In the genomic region with DNA sequence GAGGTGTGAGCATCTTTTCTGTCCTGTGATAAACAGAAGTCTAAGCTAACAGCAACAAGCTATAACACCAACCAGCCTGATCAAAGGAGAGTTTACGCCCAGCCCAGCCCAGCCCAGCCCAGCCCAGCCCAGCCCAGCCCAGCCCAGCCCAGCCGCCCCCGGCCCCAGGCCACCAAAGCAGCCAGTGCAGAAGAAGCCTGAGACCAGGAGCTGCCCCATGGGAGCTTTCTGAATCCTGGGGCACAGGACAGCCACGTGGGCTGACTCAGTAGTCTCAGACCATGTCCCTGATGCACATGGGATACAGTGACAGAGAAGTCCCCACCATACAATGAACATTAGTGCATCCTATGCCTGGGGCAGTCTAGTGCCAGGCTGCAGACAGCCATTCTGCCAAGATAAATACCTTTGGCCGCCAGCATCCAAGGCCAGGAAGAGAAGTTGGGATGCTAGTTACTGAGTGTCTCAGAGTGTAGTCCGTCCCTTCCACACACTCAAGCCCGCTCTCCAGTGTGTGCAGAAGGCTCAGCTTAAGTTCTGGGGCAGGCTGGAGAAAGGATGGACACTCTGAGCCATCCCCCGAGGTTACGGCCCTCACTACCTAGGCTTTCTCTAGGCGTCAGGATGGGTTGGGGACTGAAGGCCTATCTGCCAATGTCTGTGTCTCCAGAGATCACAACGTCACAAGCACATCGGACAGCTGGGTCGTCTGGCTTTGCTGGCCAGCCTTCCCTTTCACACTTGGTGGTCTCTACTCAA, we compare ENCODE assay signal across 15 mouse cellular contexts. TPM values are rescaled to one million over a fixed set of nuclear protein-coding genes. Genes with fewer than 3 reads are reported as not detected.
DNase-seq lines count a peak whose midpoint lies in the region; ATAC-seq and TF ChIP-seq lines count a peak whose summit lies in the region.
"Had no signal": no experiment of that assay in that cellular context is flagged by ENCODE, and none has a peak within 500 bp of the region (broad histone marks: within the 10 kb centered on the region; RNA-seq: fewer than 3 reads in every experiment).

No protein-coding gene starts in this region.

- intact Hi-C loops in heart, postnatal 36 days (cut with DNase I): loop anchor here (5.0 kb wide), 1 partner anchor 99 kb away; no protein-coding TSS in a partner anchor

- DNase-seq in heart, adult 11 months: peak; percentile 87
- no peak for DNase-seq in heart, postnatal 36 days
- peak; percentile 55 for DNase-seq in forebrain, embryonic 11.5 days (ENCODE audit: low spot score)
- DNase-seq in hindbrain, postnatal 0 days (ENCODE audit: low spot score): peak; percentile 73
- DNase-seq in thymus, postnatal 36 days: no peak
- no peak for DNase-seq in c-Kit-positive CD71-positive TER-119-positive erythroid progenitor cells, embryonic 14.5 days (ENCODE audit: low spot score)
- DNase-seq in urinary bladder, postnatal 10 days (ENCODE audit: low spot score): no peak
- DNase-seq: adrenal gland, postnatal 25 days; lung, postnatal 36 days; thymus, adult 18-20 months had no signal

- peaks cover 4% of the 10 kb centered on the region for H3K4me1 ChIP-seq in forebrain, embryonic 11.5 days (replicated peaks; ENCODE audit: control insufficient read depth, insufficient read depth, low read length)
- peaks cover 5% of the 10 kb centered on the region; the same call in 1 of the 2 replicates for H3K4me1 ChIP-seq in hindbrain, postnatal 0 days (ENCODE audit: insufficient read depth, low read length)
- H3K4me1 ChIP-seq in neural tube, embryonic 15.5 days: peaks cover 13% of the 10 kb centered on the region
- H3K4me1 ChIP-seq: limb, embryonic 12.5 days had no signal

- no peak overlapping the region for H3K4me2 ChIP-seq in forebrain, embryonic 11.5 days (ENCODE audit: low read depth, low read length, severe bottlenecking)
- no peak overlapping the region for H3K4me2 ChIP-seq in hindbrain, postnatal 0 days (ENCODE audit: low read depth, low read length)
- H3K4me2 ChIP-seq in neural tube, embryonic 15.5 days: no peak overlapping the region
- H3K4me2 ChIP-seq: heart, embryonic 13.5 days; limb, embryonic 12.5 days had no signal

- no peak for TF ChIP-seq CTCF in hindbrain, postnatal 0 days (IDR thresholded peaks at IDR 0.05; ENCODE audit: low read depth)

- no peaks in the 10 kb centered on the region for H3K36me3 ChIP-seq in forebrain, embryonic 11.5 days (ENCODE audit: control insufficient read depth, insufficient read depth, low read length)
- no peaks in the 10 kb centered on the region for H3K36me3 ChIP-seq in hindbrain, postnatal 0 days (ENCODE audit: insufficient read depth, low read length)
- H3K36me3 ChIP-seq in neural tube, embryonic 15.5 days: no peaks in the 10 kb centered on the region
- H3K36me3 ChIP-seq: heart, embryonic 13.5 days; limb, embryonic 12.5 days had no signal

- no peaks in the 10 kb centered on the region for H3K27me3 ChIP-seq in forebrain, embryonic 11.5 days (ENCODE audit: control insufficient read depth, insufficient read depth, low read length)
- 0 out of 2 replicates have a peak, but pooled peaks cover 3% of the 10 kb centered on the region for H3K27me3 ChIP-seq in hindbrain, postnatal 0 days (ENCODE audit: insufficient read depth, low read length)
- 0 out of 2 replicates have a peak, but pooled peaks cover 3% of the 10 kb centered on the region for H3K27me3 ChIP-seq in neural tube, embryonic 15.5 days (replicated peaks)

- no peaks in the 10 kb centered on the region for H3K9me3 ChIP-seq in forebrain, embryonic 11.5 days (ENCODE audit: control insufficient read depth, low read length)
- H3K9me3 ChIP-seq in hindbrain, postnatal 0 days (ENCODE audit: low read length): no peaks in the 10 kb centered on the region
- H3K9me3 ChIP-seq in neural tube, embryonic 15.5 days (replicated peaks): no peaks in the 10 kb centered on the region
- H3K9me3 ChIP-seq: heart, embryonic 13.5 days; limb, embryonic 12.5 days had no signal

- 30% methylated on average over 13 of the region's 13 CpGs for whole genome bisulfite sequencing in forebrain, embryonic 11.5 days
- WGBS in hindbrain, postnatal 0 days: 35% methylated on average over 13 of the region's 13 CpGs
- 47% methylated on average over 13 of the region's 13 CpGs for WGBS in neural tube, embryonic 15.5 days

- H3K27ac ChIP-seq in forebrain, embryonic 11.5 days (ENCODE audit: low read depth, low read length): peak overlapping the region; percentile 71; the same call in 1 of the 2 replicates
- peak overlapping the region; percentile 72; the same call in 1 of the 2 replicates for H3K27ac ChIP-seq in hindbrain, postnatal 0 days
- H3K27ac ChIP-seq in neural tube, embryonic 15.5 days (replicated peaks): peak overlapping the region; percentile 64
- H3K27ac ChIP-seq: heart, embryonic 13.5 days; limb, embryonic 12.5 days had no signal

- H3K4me3 ChIP-seq in forebrain, embryonic 11.5 days (ENCODE audit: low read depth, low read length): no peak overlapping the region
- H3K4me3 ChIP-seq in hindbrain, postnatal 0 days (ENCODE audit: low read length): no peak overlapping the region
- no peak overlapping the region for H3K4me3 ChIP-seq in neural tube, embryonic 15.5 days (replicated peaks)
- H3K4me3 ChIP-seq: heart, embryonic 13.5 days; limb, embryonic 12.5 days had no signal

- H3K9ac ChIP-seq in forebrain, embryonic 11.5 days (ENCODE audit: low read length): no peak overlapping the region
- no peak overlapping the region for H3K9ac ChIP-seq in hindbrain, postnatal 0 days (replicated peaks; ENCODE audit: low read length)
- H3K9ac ChIP-seq in neural tube, embryonic 15.5 days (replicated peaks): no peak overlapping the region
- H3K9ac ChIP-seq: heart, embryonic 13.5 days; limb, embryonic 12.5 days had no signal

- ATAC-seq in forebrain, embryonic 11.5 days (replicated peaks; ENCODE audit: low FRiP score): peak; percentile 37
- peak; percentile 74 for ATAC-seq in hindbrain, postnatal 0 days
- ATAC-seq in neural tube, embryonic 15.5 days (ENCODE audit: low FRiP score): peak; percentile 46; the same call in 1 of the 2 replicates
- ATAC-seq: intestine, embryonic 16.5 days had no signal

RNA-seq across cellular contexts. Expression of gene Rftn1, which starts 45.6 kb away (rescaled TPM):
- total RNA-seq in heart, postnatal 36 days (2021): 10 to 100 TPM; 49.0 to 57.1 TPM
- polyA plus RNA-seq in forebrain, embryonic 11.5 days (2014; fragmentation: Nextera tagmentation; extraction: Ambion mirVana): 11.6 and 12.9 TPM in 2 replicates
- 39.5 and 44.4 TPM in 2 replicates for total RNA-seq in hindbrain, postnatal 0 days (2014; rRNA removed)
- 18.2 and 19.7 TPM in 2 replicates for polyA plus RNA-seq in hindbrain, postnatal 0 days (2015; fragmentation: Nextera tagmentation; extraction: Ambion mirVana)
- 17.9 and 20.2 TPM in 2 replicates for polyA plus RNA-seq in neural tube, embryonic 15.5 days (2015; fragmentation: Nextera tagmentation; extraction: Ambion mirVana)

RNA-seq across cellular contexts. Expression of gene Dazl, which starts 57.3 kb away (rescaled TPM):
- under 1 TPM in 1 of 2 experiments, not detected in 1; 0.42 TPM for total RNA-seq in heart, postnatal 36 days (2021)
- not detected in 2 replicates for polyA plus RNA-seq in forebrain, embryonic 11.5 days (2014; fragmentation: Nextera tagmentation; extraction: Ambion mirVana)
- 0.42 TPM in 1 of 2 replicates, not detected in the other for total RNA-seq in hindbrain, postnatal 0 days (2014; rRNA removed)
- 0.48 and 1.9 TPM in 2 replicates for polyA plus RNA-seq in hindbrain, postnatal 0 days (2015; fragmentation: Nextera tagmentation; extraction: Ambion mirVana)
- polyA plus RNA-seq in neural tube, embryonic 15.5 days (2015; fragmentation: Nextera tagmentation; extraction: Ambion mirVana): 0.52 TPM in 2 replicates
- total RNA-seq: common myeloid progenitor, adult 5-6 weeks had no signal
- polyA plus RNA-seq: limb, embryonic 12.5 days had no signal

Comparison
In these comparisons a context has a peak if more than half of its experiments do, and no peak if none do; other contexts are left out.
1. DNase-seq: peak in heart, adult 11 months (single experiment), forebrain, embryonic 11.5 days (single experiment) and hindbrain, postnatal 0 days (single experiment); none in heart, postnatal 36 days (0 of 2), thymus, postnatal 36 days (0 of 2), c-Kit-positive CD71-positive TER-119-positive erythroid progenitor cells, embryonic 14.5 days (single experiment) and urinary bladder, postnatal 10 days (single experiment).
2. Peak in every context shown above with its lines, with median percentiles within 50 percentile points of each other: ATAC-seq and H3K27ac ChIP-seq.